Mouse (Mus musculus): ENCODE data around the gene Clstn1.
A peak's percentile ranks its signal among the peaks of the same experiment; 100 is the strongest.

Gene Clstn1

GRCm38 (mm10) chr4:149567432-149568026 lies 18.7 kb upstream of the Clstn1 start:
- DNase-seq (ENCODE audit: low read depth, low spot score) = no peak

- DNase-seq (ENCODE audit: low read depth, low spot score) = no peak
Observed at GRCm38 (mm10) chr4:149568622-149569021, 17.6 kb upstream of the Clstn1 start.

DNA sequence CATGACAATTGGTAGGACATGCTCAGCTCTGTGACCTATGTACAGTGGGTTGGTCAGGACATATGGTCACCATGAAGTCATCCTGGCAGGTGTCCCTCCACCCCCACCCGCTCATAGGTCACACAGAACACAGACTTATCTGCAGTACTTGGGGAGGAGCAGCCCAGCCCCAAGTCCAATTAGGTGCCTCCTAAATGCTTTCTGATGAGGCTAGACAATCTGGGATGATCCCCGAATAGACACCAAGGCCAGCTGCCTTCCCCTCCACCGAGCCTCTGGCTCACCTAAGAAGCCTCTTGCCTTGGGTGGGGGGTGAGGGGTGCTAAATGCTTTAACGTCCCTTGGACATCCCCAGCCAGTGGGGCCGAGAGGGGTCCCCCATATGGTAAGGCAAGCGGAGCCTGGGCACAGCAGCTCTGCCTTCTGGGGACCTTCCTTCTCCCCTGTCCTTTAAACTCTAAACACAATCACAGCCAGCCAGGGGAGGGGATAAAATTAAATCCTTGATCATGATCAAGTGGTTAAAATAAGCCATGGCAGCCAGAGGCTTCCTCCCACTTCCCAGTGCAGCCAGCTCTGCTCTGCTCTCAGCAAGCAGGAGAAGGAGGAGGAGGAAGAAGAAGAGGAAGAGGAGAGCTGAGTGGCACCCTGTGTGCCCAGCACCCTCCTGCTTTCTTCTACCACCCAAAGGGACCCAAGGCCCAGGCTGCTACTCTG lies 16.3 kb upstream of the Clstn1 start:
- DNase-seq (ENCODE audit: low read depth, low spot score) = peak; percentile 68

DNA sequence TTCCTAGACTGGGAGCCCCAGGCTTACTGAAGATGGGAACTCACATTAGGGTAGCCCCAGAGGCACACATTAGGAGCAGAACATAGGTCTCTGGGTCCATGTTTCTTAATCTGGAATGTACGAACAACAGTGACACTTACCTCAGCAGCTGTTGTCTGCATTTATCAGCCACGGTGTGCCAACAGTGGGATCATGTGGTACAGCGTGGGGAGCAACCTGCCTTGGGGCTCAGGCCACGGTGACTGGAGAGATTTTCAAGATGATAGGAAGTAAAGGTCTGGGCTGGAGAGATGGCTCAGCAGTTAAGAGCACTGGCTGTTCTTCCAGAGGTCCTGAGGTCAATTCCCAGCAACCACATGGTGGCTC lies 15.8 kb upstream of the Clstn1 start:
- no peak for DNase-seq (ENCODE audit: low read depth, low spot score)

- DNase-seq (ENCODE audit: low read depth, low spot score) = no peak
Observed at GRCm38 (mm10) chr4:149571209-149571608, 15.1 kb upstream of the Clstn1 start.

DNA sequence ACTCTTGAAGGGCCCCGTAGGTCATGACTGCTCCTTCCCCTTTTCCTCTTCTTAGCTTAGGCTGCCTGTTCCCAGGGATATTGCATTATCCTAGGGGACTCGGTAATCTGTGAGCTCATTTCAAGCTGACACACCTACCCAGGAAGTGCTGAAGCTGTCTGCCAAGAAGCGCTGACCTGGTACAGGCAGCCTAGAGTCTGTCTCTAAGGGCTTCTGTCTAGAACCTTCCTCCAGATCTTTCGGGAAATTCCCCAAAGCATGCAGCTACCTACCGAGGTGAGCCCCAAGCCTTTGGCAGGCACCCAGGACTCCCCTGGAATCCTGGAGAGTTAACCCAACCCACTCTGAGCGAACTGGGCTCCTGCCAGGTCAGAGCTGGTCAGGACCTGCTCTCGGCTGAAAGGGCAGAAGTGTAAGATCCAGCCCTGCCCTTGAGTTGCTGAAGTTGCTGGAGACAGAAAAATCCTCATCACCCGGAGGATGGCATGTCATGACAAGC lies 14.6 kb upstream of the Clstn1 start:
- no peak for DNase-seq (ENCODE audit: low read depth, low spot score)

DNA sequence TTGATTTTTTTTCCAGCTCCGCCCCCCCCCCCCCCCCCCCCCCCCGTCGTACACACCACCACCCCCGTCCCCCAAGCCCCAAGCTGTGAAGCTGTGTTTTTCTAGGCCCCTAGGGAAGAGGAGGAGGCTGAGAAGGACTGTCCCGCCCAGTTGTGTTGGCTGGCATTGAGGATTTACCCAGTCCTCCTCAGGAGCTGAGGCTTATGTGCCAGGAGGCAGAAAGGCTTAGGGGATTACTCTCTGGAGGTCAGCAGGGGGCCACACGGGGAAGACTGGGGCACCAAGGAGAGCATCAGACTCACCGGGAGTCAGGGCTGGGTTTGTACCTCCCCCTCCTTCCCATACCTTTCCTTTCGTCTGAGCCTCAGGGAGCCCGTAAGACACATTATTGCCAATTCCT lies 13.8 kb upstream of the Clstn1 start:
- no peak for DNase-seq (ENCODE audit: low read depth, low spot score)

GRCm38 (mm10) chr4:149572851-149573250 lies 13.4 kb upstream of the Clstn1 start:
- no peak for DNase-seq (ENCODE audit: low read depth, low spot score)

- no peak for DNase-seq (ENCODE audit: low read depth, low spot score)
Observed at GRCm38 (mm10) chr4:149574391-149574821, 11.9 kb upstream of the Clstn1 start.

GRCm38 (mm10) chr4:149576061-149576460 lies 10.2 kb upstream of the Clstn1 start:
- no peak for DNase-seq (ENCODE audit: low read depth, low spot score)

DNA sequence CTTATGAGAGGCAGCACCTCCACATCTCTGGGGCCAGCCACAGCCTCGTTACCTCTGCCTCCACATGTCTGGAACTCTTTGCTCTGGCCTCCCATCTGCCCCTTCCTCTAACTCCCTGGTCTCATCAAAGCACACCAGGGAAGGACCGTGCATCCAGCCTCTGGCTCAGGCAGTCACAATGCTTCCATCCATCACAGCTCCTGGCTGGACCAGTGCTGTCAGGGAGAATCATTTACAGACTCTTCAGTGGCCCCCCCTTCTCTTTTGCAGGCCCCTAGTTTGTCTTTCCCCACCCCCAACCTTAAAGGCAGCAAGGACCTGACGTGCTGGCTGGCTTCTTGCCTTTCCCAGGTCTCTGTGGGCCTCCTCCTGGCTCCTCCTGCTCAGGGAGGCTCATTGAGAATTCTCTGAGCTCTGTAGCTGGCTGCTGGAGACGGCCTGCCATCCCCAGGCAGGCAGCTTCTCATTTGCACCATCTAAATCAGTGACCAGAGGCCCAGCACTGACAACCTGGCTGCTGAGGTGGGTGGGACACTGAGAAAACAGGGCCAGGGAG lies 9.2 kb upstream of the Clstn1 start:
- no peak for DNase-seq (ENCODE audit: low read depth, low spot score)

DNA sequence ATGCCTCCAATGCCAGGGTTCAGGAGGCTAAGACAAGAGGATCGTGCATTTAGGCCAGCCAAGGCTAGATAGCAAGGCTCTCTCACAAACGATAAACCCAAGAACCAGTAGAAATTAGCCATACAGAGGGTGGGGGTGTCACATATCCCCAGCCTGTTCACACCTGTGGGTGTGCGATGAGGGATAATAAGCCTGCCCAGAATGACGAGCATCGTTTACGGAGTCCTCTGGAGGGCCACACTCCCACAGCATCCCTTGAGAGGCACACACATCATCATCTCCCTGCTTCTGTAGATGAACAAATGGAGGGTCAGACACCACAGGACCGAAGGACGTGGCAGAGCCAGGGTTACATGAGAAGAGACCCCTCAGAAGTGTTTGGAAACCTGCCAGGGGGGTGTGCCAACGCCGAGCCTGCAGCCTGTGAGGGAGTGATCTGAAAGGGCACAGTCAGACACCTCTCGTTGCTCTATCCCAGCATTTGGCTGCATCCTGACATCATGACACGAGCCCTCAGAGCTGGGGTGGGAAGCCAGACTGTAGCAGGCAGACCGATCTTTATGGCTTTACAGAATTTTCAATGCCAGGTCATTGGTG lies 8.1 kb upstream of the Clstn1 start:
- no peak for DNase-seq (ENCODE audit: low read depth, low spot score)

DNA sequence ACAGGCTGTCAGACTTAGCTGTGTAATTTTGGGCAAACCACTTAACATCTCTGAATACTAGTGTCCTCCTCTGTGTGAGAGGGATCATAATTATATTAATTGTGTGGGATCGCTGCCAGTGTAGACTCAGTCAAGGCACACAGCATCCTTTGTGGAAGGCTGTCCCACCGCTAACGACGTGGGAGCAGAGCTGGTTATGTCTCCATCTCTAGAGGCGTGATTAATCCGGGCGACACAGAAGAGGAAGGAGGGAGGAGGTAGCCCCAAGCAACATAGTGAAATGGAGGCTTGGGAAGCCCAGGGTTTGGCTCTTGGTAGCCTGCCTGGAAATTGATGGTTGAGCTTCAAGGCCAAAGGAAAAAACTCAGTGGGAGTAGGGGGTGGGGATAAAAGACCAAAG lies 7.4 kb upstream of the Clstn1 start:
- DNase-seq (ENCODE audit: low read depth, low spot score) = no peak

DNA sequence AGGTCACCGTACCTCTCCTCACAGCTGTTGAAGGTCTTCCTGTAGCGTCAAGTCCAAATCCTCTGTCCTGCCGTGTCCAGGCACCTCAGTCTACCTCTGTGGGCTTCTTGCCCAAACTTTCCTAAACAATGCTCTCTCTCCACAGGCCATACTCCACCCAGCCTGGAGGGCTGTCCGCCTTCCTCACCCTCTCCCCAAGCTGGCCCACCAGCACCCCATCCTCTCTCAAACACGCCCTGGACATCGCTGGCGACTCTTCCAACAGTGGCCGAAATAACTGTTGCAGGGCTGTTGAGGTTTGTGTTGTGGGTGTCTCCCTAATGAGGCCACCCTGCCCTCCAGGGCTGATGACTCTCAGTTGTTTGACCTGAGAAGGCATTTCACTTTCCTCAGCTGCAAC lies 1.0 kb upstream of the Clstn1 start:
- DNase-seq (ENCODE audit: low read depth, low spot score) = no peak

DNA sequence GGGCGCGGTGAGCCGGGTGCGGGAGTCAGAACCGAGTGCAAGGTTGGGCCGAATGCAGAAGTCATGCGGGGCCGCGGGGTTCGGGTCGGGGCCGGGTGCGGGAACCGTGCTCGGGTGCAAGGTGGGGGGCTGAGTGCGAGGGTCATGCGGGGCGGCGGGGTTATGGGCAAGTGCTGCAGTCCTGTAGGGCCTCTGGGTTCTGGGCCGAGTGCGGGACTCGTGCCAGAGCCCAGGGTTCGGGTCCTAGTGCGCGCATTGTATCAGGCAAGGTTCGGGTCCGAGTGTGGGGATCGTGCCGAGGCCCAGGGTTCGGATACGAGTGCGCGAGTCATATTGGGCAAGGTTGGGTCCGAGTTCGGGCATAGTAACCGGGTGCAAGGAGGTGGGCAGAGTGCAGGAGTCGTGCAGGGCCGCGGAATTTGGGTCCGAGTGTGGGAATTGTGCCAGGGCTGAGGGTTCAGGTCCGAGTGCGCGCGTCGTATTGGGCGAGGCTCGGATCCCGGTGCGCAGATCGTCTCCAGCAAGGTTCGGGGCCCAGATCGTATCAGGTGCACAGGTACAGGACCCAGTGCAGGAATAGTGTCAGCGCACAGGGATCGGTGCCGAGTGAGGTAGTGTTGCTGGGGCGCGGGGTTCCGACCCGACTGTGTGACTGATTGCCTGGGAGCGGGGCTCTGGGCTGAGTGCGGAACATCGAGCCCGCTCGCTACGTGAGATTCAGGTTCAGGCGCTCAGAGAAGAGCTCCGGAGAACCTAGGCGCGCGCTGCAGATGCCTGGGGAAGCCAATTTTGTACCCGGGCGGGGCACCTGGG lies 721 bp downstream of the Clstn1 start:
- no peak for DNase-seq (ENCODE audit: low read depth, low spot score)

DNA sequence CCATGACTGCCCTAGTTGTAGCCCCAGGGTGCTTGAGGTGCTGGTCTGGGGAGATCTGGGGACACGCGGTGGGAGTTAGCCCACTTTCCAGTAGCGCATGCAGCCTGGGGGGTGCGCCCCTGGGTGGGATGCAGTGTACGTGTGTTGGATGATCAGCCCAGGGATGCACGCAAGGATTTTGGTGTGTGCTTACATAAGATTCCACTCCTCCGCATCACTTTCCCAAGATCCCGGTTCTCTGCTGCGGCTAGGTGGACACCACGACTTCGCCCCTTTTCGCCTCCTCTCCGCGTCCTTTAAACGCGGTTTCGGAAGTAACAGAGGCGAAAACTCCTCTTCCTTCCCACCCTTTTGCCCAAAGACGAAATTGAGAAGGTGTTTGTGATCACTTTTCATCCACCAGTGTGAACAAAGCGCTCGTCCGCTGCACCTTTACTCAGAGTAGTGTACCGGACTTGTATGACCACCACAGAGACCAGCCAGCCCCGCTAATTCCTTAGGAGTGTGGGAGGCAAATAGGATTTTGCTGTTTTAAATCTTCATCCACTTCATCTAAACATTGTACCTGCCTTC lies 1.4 kb downstream of the Clstn1 start:
- DNase-seq (ENCODE audit: low read depth, low spot score) = peak; percentile 78

DNA sequence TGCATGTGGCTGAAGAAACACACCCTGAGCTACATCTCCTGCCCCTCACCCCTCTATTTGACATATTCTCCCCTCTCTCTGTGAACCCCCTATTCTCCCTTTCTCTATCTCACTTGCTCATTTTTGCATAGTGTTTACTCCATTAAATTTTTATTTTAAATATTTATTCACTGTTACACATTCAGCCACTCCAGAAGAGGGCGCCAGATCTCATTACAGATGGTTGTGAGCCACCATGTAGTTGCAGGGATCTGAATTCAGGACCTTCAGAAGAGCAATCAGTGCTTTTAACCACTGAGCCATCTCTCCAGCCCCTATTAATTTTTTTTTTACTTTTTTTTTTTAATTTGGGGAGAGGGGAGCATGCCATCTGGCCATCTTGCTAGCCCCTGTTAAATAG lies 3.9 kb downstream of the Clstn1 start:
- no peak for DNase-seq (ENCODE audit: low read depth, low spot score)

DNA sequence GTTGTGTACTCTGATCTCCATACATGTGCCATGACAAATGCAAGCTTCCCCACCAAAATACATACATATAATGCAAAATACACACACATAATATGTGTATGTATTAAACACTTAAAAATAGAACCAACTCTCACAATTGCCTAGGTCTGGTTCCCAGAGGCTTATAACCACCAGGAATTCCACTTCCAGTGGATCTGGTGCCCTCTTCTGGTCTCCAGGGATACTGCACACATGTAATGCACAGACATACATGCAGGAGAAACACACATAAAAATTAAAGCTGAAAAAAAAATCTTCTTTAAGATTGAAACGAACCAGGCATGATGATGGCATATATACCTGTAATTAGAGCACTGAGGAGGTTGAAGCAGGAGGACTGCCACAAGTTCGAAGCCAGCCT lies 5.2 kb downstream of the Clstn1 start:
- no peak for DNase-seq (ENCODE audit: low read depth, low spot score)

DNA sequence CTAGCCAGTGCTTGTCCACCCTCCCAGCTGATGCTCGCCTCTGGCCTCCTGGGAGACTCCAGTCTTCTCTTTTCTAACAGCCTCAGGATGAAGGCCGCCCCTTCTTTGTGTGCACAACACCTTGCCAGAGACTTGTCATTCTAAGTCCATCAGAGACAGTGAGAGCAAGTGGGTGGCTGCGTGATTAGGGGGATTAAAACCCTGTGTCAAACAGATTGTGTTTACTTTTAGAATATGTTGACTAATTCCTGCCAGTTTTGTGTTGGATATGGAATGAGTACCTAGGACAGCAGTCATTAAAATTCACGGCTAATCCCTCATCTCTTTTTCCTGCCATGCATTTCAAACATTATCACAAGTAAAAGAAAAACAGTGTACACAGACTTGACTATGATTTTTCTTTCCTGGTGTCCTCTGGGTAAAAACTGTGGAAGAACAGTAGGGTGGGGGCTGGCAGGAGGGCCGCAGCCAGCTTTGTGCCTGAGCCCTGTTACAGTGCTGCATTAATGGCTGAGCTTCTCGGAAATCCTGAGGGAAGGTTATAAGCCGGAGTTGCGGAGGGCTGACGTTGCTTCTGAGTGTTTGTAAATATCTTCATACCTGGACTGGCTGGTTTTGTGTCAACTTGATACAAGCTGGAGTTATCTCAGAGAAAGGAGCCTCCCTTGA lies 8.8 kb downstream of the Clstn1 start:
- no peak for DNase-seq (ENCODE audit: low read depth, low spot score)

DNA sequence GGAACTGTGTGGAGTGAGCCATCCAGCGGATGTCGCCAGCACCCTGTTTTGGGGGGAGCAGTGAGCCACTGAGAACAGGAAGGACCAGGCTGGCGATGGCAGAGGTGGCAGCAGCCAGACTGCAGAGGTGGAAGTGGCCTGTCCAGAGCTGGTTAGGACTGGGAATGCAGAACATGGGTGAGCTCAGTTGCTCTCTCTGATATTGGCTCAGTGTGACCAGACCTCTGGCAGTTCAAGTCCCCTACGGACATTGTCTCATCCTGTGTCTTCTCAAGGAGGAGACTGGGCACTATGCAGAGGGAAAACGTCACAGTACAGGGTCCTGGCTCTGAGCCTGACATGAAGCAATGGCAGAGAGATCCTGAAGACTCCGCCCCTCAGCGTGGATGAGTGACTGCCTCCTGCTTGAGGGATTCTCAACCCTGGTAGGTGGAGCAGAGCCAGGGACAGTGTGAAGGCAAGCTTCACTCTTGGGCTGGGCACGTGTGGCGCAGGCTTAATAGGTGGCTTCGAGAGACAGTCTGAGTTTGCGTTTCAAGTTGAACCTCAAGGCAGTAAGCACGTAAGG lies 11.5 kb downstream of the Clstn1 start:
- no peak for DNase-seq (ENCODE audit: low read depth, low spot score)

GRCm38 (mm10) chr4:149599549-149599948 lies 13.3 kb downstream of the Clstn1 start:
- DNase-seq (ENCODE audit: low read depth, low spot score) = no peak
